21 mouse cellular contexts compared by ENCODE assay signal in genomic region chr2:41192293-41192692, GRCm38 (mm10).
A peak's percentile ranks its signal among the peaks of the same experiment; 100 is the strongest.
DNase-seq lines count a peak whose midpoint lies in the region; ATAC-seq and TF ChIP-seq lines count a peak whose summit lies in the region.
"Had no signal": no experiment of that assay in that cellular context is flagged by ENCODE, and none has a peak within 500 bp of the region (broad histone marks: within the 10 kb centered on the region; RNA-seq: fewer than 3 reads in every experiment).

No protein-coding gene starts in this region.

- ATAC-seq in hindbrain, embryonic 16.5 days, result peak; percentile 60; the same call in 1 of the 2 replicates
- no peak for ATAC-seq in neural tube, embryonic 15.5 days (ENCODE audit: low FRiP score)
- ATAC-seq: CD4-positive, CD25-positive, alpha-beta regulatory T cell, adult 4 months; intestine, postnatal 0 days had no signal

- no peak overlapping the region for H3K27ac ChIP-seq in hindbrain, embryonic 16.5 days (ENCODE audit: low read depth, low read length)
- no peak overlapping the region for H3K27ac ChIP-seq in hindbrain, embryonic 10.5 days
- no peak overlapping the region for H3K27ac ChIP-seq in neural tube, embryonic 15.5 days (replicated peaks)
- H3K27ac ChIP-seq: embryonic facial prominence, embryonic 15.5 days; heart, embryonic 15.5 days; left cerebral cortex, adult 2 months; limb, embryonic 15.5 days; liver, embryonic 14.5 days; lung, embryonic 15.5 days had no signal

- 75% methylated on average over 4 of the region's 4 CpGs for WGBS in hindbrain, embryonic 16.5 days
- WGBS in hindbrain, embryonic 10.5 days, result 88% methylated on average over 4 of the region's 4 CpGs
- 74% methylated on average over 4 of the region's 4 CpGs for WGBS in neural tube, embryonic 15.5 days

- H3K9me3 ChIP-seq in hindbrain, embryonic 16.5 days (ENCODE audit: control insufficient read depth, low read length), result no peaks in the 10 kb centered on the region
- no peaks in the 10 kb centered on the region for H3K9me3 ChIP-seq in hindbrain, embryonic 10.5 days
- H3K9me3 ChIP-seq in neural tube, embryonic 15.5 days (replicated peaks), result no peaks in the 10 kb centered on the region
- H3K9me3 ChIP-seq: embryonic facial prominence, embryonic 15.5 days; heart, embryonic 15.5 days; limb, embryonic 15.5 days; lung, embryonic 15.5 days had no signal

- DNase-seq in cerebellum, adult 18-20 months, result peak; percentile 4 to 16
- no peak for DNase-seq in cerebellum, adult 8-10 months
- DNase-seq in hindbrain, embryonic 10.5 days (ENCODE audit: low spot score), result no peak
- DNase-seq in brain, embryonic 14.5 days (ENCODE audit: low read depth), result peak; percentile 69
- peak; percentile 9 for DNase-seq in retina, embryonic 14.5 days (ENCODE audit: low spot score)
- no peak for DNase-seq in layer of hippocampus, adult 11-12 months (ENCODE audit: low spot score)
- DNase-seq: adrenal gland, postnatal 25 days; heart, postnatal 4 days; kidney, postnatal 36 days; left cerebral cortex, postnatal 4 days; lung, postnatal 4 days had no signal

- H3K36me3 ChIP-seq in hindbrain, embryonic 16.5 days (ENCODE audit: control insufficient read depth, insufficient read depth, low read length), result no peaks in the 10 kb centered on the region
- H3K36me3 ChIP-seq in hindbrain, embryonic 10.5 days, result no peaks in the 10 kb centered on the region
- H3K36me3 ChIP-seq in neural tube, embryonic 15.5 days, result no peaks in the 10 kb centered on the region
- H3K36me3 ChIP-seq: embryonic facial prominence, embryonic 15.5 days; heart, embryonic 15.5 days; limb, embryonic 15.5 days; lung, embryonic 15.5 days had no signal

- no peak overlapping the region for H3K9ac ChIP-seq in hindbrain, embryonic 16.5 days (ENCODE audit: low read depth, low read length)
- H3K9ac ChIP-seq in neural tube, embryonic 15.5 days (replicated peaks), result no peak overlapping the region
- H3K9ac ChIP-seq: embryonic facial prominence, embryonic 15.5 days; heart, embryonic 15.5 days; limb, embryonic 15.5 days; liver, embryonic 14.5 days; lung, embryonic 15.5 days had no signal

- no peak for TF ChIP-seq POLR2A in brain, embryonic 14.5 days (IDR thresholded peaks at IDR 0.05; ENCODE audit: borderline replicate concordance, extremely low read depth, insufficient read depth, insufficient read length, poor library complexity, severe bottlenecking)

- no peak overlapping the region for H3K4me2 ChIP-seq in hindbrain, embryonic 16.5 days (ENCODE audit: low read length)
- H3K4me2 ChIP-seq in neural tube, embryonic 15.5 days, result no peak overlapping the region
- H3K4me2 ChIP-seq: embryonic facial prominence, embryonic 15.5 days; heart, embryonic 15.5 days; limb, embryonic 15.5 days; lung, embryonic 15.5 days had no signal

- TF ChIP-seq CTCF in brain, embryonic 14.5 days (IDR thresholded peaks at IDR 0.05; ENCODE audit: borderline replicate concordance, extremely low read depth, insufficient read depth, insufficient read length), result no peak

- no peak overlapping the region for H3K4me3 ChIP-seq in hindbrain, embryonic 16.5 days (ENCODE audit: low read length)
- H3K4me3 ChIP-seq in hindbrain, embryonic 10.5 days, result no peak overlapping the region
- H3K4me3 ChIP-seq in neural tube, embryonic 15.5 days (replicated peaks), result no peak overlapping the region
- H3K4me3 ChIP-seq: embryonic facial prominence, embryonic 15.5 days; heart, embryonic 15.5 days; left cerebral cortex, adult 2 months; limb, embryonic 15.5 days; lung, embryonic 15.5 days had no signal

- no peaks in the 10 kb centered on the region for H3K27me3 ChIP-seq in hindbrain, embryonic 16.5 days (replicated peaks; ENCODE audit: control insufficient read depth, insufficient read depth, low read length)
- no peaks in the 10 kb centered on the region for H3K27me3 ChIP-seq in hindbrain, embryonic 10.5 days (ENCODE audit: insufficient read depth, poor library complexity, severe bottlenecking)
- H3K27me3 ChIP-seq in neural tube, embryonic 15.5 days (replicated peaks), result no peaks in the 10 kb centered on the region
- H3K27me3 ChIP-seq: embryonic facial prominence, embryonic 15.5 days; heart, embryonic 15.5 days; limb, embryonic 15.5 days; lung, embryonic 15.5 days had no signal

- H3K4me1 ChIP-seq in hindbrain, embryonic 16.5 days (ENCODE audit: control insufficient read depth, insufficient read depth, low read depth, low read length), result no peaks in the 10 kb centered on the region
- H3K4me1 ChIP-seq in hindbrain, embryonic 10.5 days (replicated peaks), result no peaks in the 10 kb centered on the region
- H3K4me1 ChIP-seq in neural tube, embryonic 15.5 days, result no peaks in the 10 kb centered on the region
- H3K4me1 ChIP-seq: embryonic facial prominence, embryonic 15.5 days; heart, embryonic 15.5 days; limb, embryonic 15.5 days; lung, embryonic 15.5 days had no signal

Comparison
In these comparisons a context has a peak if more than half of its experiments do, and no peak if none do; other contexts are left out.
1. DNase-seq: peak in cerebellum, adult 18-20 months (2 of 2), brain, embryonic 14.5 days (single experiment) and retina, embryonic 14.5 days (single experiment); none in cerebellum, adult 8-10 months (single experiment), hindbrain, embryonic 10.5 days (single experiment) and layer of hippocampus, adult 11-12 months (single experiment).